Mouse (Mus musculus): Measurements from ENCODE around the gene Lrrtm4. TPM values are rescaled to one million over a fixed set of nuclear protein-coding genes. Genes with fewer than 3 reads are reported as not detected.

Gene Lrrtm4
- polyA plus RNA-seq, 1 experiment: 9.0 TPM

DNA sequence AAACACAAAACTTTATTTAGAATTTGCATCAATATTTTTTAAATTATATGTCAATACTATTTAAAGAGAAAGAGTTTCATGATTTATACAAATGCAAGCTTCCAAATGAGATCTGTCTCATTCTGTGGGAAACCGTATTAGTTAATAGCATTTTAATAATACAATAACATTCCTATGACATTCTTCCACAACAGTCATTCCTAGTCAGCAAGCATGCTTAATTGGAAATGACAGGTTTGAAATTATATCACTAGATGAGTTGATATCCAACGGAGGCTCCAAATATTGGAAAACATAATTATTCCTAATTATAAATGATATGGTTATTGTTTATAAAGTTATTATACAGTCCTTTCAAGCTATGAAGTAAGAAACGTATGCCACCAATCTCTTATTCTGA is 714.7 kb downstream of the Lrrtm4 start:
- Histone ChIP-seq H3K27ac (ENCODE audit: insufficient read depth, low read length) (no peak overlapping the region), H3K27me3 (ENCODE audit: control insufficient read depth, insufficient read depth, low read length) (no peaks in the 10 kb centered on the region), H3K4me1 (ENCODE audit: control insufficient read depth, insufficient read depth, low read length) (no peaks in the 10 kb centered on the region), H3K4me3 (replicated peaks; ENCODE audit: insufficient read depth, low read depth, low read length) (no peak overlapping the region)
- TF ChIP-seq POLR2A (IDR thresholded peaks at IDR 0.05; ENCODE audit: borderline replicate concordance, insufficient read depth, low read length) (no peak), CTCF (IDR thresholded peaks at IDR 0.05; ENCODE audit: borderline replicate concordance, insufficient read depth, low read depth, low read length) (no peak)
- 54% methylated on average over 3 of the region's 3 CpGs for WGBS
- DNase-seq: no peak

DNA sequence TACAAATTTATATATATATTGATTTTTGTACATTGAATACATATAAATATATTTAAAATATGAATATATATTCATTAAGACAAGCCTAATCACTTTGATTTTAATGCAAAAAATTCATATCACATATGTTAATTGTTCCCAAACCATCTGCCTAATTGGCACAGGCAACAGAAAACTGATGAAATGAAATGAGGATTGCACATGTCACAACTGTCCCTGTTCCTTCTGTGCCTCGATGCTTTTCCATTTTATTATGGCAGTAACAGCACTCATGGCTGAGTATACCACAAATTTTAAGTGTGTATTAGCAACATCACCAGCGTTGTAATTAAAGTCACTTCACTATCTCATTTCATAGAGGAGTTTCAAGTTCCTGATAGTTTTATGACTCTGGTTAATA is 732.1 kb downstream of the Lrrtm4 start:
- Histone ChIP-seq H3K27me3 (ENCODE audit: control insufficient read depth, insufficient read depth, low read length) (no peaks in the 10 kb centered on the region), H3K4me1 (ENCODE audit: control insufficient read depth, insufficient read depth, low read length) (no peaks in the 10 kb centered on the region), H3K4me3 (replicated peaks; ENCODE audit: insufficient read depth, low read depth, low read length) (no peak overlapping the region), H3K27ac (ENCODE audit: insufficient read depth, low read length) (no peak overlapping the region)
- 27% methylated on average over 2 of the region's 2 CpGs for WGBS
- peak in 1 of 2 experiments; percentile 30 for DNase-seq
- TF ChIP-seq CTCF (IDR thresholded peaks at IDR 0.05; ENCODE audit: borderline replicate concordance, insufficient read depth, low read depth, low read length): no peak
- TF ChIP-seq POLR2A (IDR thresholded peaks at IDR 0.05; ENCODE audit: borderline replicate concordance, insufficient read depth, low read length): no peak

DNA sequence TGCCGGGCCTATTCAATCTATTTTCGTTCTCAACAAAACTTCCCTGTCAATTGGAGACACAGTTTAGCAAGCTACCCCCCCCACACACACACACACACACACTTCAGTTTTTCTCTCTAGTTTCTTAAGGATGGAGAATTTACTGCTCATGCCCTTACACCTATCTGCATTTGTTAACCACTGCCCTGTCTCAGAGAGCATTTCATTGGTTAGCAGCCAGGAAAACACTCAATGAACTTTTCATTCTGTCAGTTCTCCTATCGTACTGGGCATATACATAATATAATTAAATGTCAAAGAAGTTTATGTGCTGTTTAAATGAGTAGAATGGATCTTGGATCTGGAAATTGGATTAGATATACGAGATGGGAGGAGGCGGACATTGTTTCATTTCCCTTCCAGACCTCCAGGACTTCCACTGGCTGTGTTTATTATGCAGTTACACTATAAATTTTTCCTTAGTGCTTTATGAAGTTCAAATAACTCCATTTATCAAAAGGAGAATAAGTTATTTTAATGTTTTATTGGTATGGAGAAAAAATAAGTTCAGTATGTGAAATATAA is 742.0 kb downstream of the Lrrtm4 start:
- 74% methylated on average over 5 of the region's 5 CpGs for WGBS
- DNase-seq: no peak
- TF ChIP-seq CTCF (IDR thresholded peaks at IDR 0.05; ENCODE audit: borderline replicate concordance, insufficient read depth, low read depth, low read length) (no peak), POLR2A (IDR thresholded peaks at IDR 0.05; ENCODE audit: borderline replicate concordance, insufficient read depth, low read length) (no peak)

DNA sequence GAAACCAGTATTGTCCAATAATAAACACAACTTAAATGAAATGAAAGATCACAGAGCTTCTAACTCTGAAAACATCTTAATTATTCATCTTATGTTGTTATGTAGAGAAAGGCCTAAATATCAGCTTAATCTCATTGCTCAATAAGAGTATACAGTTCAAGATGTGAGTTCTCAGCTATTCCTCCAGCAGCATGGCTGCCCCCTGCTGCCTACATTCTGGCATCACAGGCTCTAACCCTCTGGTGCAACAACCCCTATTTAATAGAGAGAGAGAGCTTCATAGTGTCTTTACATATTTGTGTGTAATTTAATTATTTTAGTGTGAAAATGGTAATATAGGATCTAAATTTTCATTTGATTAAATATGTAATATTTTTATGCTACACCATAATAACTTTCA is 767.6 kb downstream of the Lrrtm4 start:
- peak in 1 of 2 experiments; percentile 2 for DNase-seq
- no peak overlapping the region for H3K27ac ChIP-seq (ENCODE audit: insufficient read depth, low read length)
- no peak overlapping the region for H3K4me3 ChIP-seq (replicated peaks; ENCODE audit: insufficient read depth, low read depth, low read length)
- TF ChIP-seq POLR2A (IDR thresholded peaks at IDR 0.05; ENCODE audit: borderline replicate concordance, insufficient read depth, low read length) (no peak), CTCF (IDR thresholded peaks at IDR 0.05; ENCODE audit: borderline replicate concordance, insufficient read depth, low read depth, low read length) (no peak)
- H3K27me3 ChIP-seq (ENCODE audit: control insufficient read depth, insufficient read depth, low read length): no peaks in the 10 kb centered on the region
- no peaks in the 10 kb centered on the region for H3K4me1 ChIP-seq (ENCODE audit: control insufficient read depth, insufficient read depth, low read length)

More for the DNA sequence above, 742.0 kb downstream of the Lrrtm4 start:
- Histone ChIP-seq H3K4me3 (replicated peaks; ENCODE audit: insufficient read depth, low read depth, low read length) (no peak overlapping the region), H3K27me3 (ENCODE audit: control insufficient read depth, insufficient read depth, low read length) (no peaks in the 10 kb centered on the region), H3K27ac (ENCODE audit: insufficient read depth, low read length) (no peak overlapping the region), H3K4me1 (ENCODE audit: control insufficient read depth, insufficient read depth, low read length) (no peaks in the 10 kb centered on the region)

DNA sequence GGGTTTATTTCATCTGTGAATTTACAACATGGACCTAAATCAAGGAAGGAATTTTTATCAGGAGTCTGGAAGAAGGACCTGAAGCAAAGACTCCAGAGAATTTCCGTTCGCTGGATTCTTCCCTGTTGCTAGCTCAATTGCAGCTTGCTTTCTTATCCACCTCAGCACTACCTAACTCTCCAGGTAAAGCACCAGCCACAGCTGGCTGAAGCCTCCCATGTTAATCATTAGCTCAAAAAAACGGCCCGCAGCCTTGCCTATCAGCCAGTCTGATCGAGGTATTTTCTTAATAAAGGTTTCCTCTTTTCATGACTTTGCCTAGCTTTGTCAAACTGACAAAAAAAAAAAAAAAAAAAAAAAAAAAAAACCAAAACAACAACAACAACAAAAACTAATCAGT is 805.1 kb downstream of the Lrrtm4 start:
- DNase-seq: no peak
- Histone ChIP-seq H3K27ac (ENCODE audit: insufficient read depth, low read length) (no peak overlapping the region), H3K27me3 (ENCODE audit: control insufficient read depth, insufficient read depth, low read length) (no peaks in the 10 kb centered on the region), H3K4me3 (replicated peaks; ENCODE audit: insufficient read depth, low read depth, low read length) (no peak overlapping the region), H3K4me1 (ENCODE audit: control insufficient read depth, insufficient read depth, low read length) (no peaks in the 10 kb centered on the region)
- WGBS: 90% methylated on average over 5 of the region's 5 CpGs
- no peak for TF ChIP-seq POLR2A (IDR thresholded peaks at IDR 0.05; ENCODE audit: borderline replicate concordance, insufficient read depth, low read length)
- TF ChIP-seq CTCF (IDR thresholded peaks at IDR 0.05; ENCODE audit: borderline replicate concordance, insufficient read depth, low read depth, low read length): no peak

DNA sequence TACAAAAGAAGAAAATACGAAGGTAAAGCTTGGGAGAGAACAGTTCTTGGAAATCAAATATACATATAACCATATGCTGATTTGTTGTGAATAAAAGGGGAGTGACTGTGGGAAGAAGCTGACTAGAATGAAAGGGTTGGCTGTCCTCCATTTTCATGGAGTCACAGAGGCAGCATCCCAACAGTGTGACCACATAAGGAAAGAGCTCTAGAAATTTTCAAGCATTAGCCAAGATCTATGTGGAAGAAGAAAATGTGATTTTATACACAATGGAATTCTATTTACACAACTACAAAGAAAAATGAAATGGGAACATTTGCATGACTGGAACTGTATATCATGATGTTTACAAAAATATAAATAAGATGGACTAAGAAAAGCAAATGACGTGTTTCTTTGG is 821.1 kb downstream of the Lrrtm4 start:
- TF ChIP-seq POLR2A (IDR thresholded peaks at IDR 0.05; ENCODE audit: borderline replicate concordance, insufficient read depth, low read length): no peak
- TF ChIP-seq CTCF (IDR thresholded peaks at IDR 0.05; ENCODE audit: borderline replicate concordance, insufficient read depth, low read depth, low read length): no peak
- no peak for DNase-seq
- Histone ChIP-seq H3K27me3 (ENCODE audit: control insufficient read depth, insufficient read depth, low read length) (no peaks in the 10 kb centered on the region), H3K4me3 (replicated peaks; ENCODE audit: insufficient read depth, low read depth, low read length) (no peak overlapping the region), H3K4me1 (ENCODE audit: control insufficient read depth, insufficient read depth, low read length) (no peaks in the 10 kb centered on the region), H3K27ac (ENCODE audit: insufficient read depth, low read length) (no peak overlapping the region)
- WGBS: 90% methylated on average over 2 of the region's 2 CpGs

DNA sequence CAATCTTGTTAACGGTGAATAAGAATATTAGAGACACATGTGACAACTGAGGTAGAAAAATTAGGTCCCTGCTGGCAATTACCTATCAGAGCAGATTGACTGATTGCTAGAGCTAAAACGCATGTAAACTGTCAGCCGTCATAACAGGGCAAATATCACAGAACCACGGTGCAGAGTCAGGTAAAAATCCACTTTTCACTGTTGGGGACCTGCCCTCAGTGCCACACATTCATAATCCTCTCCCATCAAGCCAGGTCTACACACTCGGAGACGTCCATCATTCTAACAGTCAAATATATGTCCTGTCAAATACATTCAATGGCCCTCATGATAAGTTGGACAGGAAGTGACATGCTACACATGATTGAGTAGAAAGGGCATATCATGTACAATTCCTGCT is 826.6 kb downstream of the Lrrtm4 start:
- H3K27me3 ChIP-seq (ENCODE audit: control insufficient read depth, insufficient read depth, low read length): no peaks in the 10 kb centered on the region
- no peaks in the 10 kb centered on the region for H3K4me1 ChIP-seq (ENCODE audit: control insufficient read depth, insufficient read depth, low read length)
- H3K27ac ChIP-seq (ENCODE audit: insufficient read depth, low read length): no peak overlapping the region
- TF ChIP-seq CTCF (IDR thresholded peaks at IDR 0.05; ENCODE audit: borderline replicate concordance, insufficient read depth, low read depth, low read length) (no peak), POLR2A (IDR thresholded peaks at IDR 0.05; ENCODE audit: borderline replicate concordance, insufficient read depth, low read length) (no peak)
- no peak for DNase-seq
- H3K4me3 ChIP-seq (replicated peaks; ENCODE audit: insufficient read depth, low read depth, low read length): no peak overlapping the region
- 59% methylated on average over 6 of the region's 6 CpGs for WGBS

DNA sequence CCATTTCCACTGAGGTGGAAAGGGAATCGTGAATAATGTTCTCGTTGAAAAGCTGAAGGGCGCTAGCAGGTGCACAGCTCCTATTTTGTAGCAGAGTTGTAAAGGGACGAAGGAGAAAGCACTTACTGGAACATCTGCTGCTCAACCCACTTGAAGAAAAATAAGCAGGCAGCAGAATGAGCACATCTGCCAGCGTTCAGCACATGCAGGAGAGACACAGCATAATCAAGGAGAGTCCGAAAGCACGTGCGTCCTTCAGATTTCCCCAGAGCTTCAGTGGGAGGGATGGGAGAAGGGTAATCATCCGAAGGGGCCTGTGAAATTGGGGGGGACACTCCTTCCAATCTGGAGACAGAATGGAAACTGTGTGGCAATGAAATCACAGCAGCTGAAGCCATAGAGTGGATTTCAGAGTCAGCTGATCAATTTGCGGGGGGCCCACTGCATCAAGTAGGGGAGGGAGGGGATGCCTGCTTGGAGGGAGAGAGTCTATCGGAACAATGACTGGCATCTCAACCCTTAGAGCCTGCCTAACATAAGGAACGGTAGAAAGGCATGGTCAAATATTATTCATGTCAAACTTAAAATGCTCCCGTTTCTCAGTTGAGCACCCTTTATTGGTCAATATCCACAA is 838.4 kb downstream of the Lrrtm4 start:
- no peak for DNase-seq
- no peaks in the 10 kb centered on the region for H3K4me1 ChIP-seq (ENCODE audit: control insufficient read depth, insufficient read depth, low read length)
- 68% methylated on average over 13 of the region's 13 CpGs for WGBS
- no peak for TF ChIP-seq CTCF (IDR thresholded peaks at IDR 0.05; ENCODE audit: borderline replicate concordance, insufficient read depth, low read depth, low read length)
- TF ChIP-seq POLR2A (IDR thresholded peaks at IDR 0.05; ENCODE audit: borderline replicate concordance, insufficient read depth, low read length): no peak
- no peak overlapping the region for H3K4me3 ChIP-seq (replicated peaks; ENCODE audit: insufficient read depth, low read depth, low read length)
- no peak overlapping the region for H3K27ac ChIP-seq (ENCODE audit: insufficient read depth, low read length)
- H3K27me3 ChIP-seq (ENCODE audit: control insufficient read depth, insufficient read depth, low read length): no peaks in the 10 kb centered on the region

Other genes with a start within 250 kb of the Lrrtm4 start
- not detected in 2 replicates for gene Gm20594, start 201.0 kb upstream of the Lrrtm4 start, polyA plus RNA-seq (2012; rRNA removed)